Mouse (Mus musculus) left cerebral cortex, postnatal 25 days (tissue): ENCODE data around the gene Gm10638. TPM values are rescaled to one million over a fixed set of nuclear protein-coding genes. Genes with fewer than 3 reads are reported as not detected.

ENCODE experiments used
- DNase-seq, 2 experiments: peaks; one replicate each; pipeline ENCODE4 v3.0.0; 2022; ENCODE audit warnings: low spot score in 2 of 2, mixed read lengths in 1 of 2
- intact Hi-C: fragments of 180-260 bp; cut with DNase I; formaldehyde crosslinking; loops from one replicate; pipeline ENCODE4 v1.15.1; 2025
- total RNA-seq, 2 experiments: library from RNA; stranded (reverse); gene quantifications; 2 replicates each; pipeline ENCODE4 v1.2.3; 2021

Gm10638 gene
- total RNA-seq, 2 experiments from 2014 or later: 3.2 to 3.4 TPM

- no peak for DNase-seq
- intact Hi-C loops: no loop called here
These were observed 10.5 kb upstream of the Gm10638 start for GRCm38 (mm10) chr8:86734954-86735353.

- no peak for DNase-seq
- intact Hi-C loops: no loop called here
These were observed 9.9 kb upstream of the Gm10638 start for GRCm38 (mm10) chr8:86735446-86736111.

- no peak for DNase-seq
- intact Hi-C loops: no loop called here
These were observed 4.6 kb upstream of the Gm10638 start for GRCm38 (mm10) chr8:86740899-86741298.

- DNase-seq: no peak
- intact Hi-C loops: no loop called here
These were observed 3.9 kb upstream of the Gm10638 start for GRCm38 (mm10) chr8:86741627-86742026.

GRCm38 (mm10) chr8:86742605-86743345 lies 2.7 kb upstream of the Gm10638 start:
- intact Hi-C loops: no loop called here
- DNase-seq: no peak

GRCm38 (mm10) chr8:86744313-86745220 lies 932 bp upstream of the Gm10638 start:
- intact Hi-C loops: loop anchor here (5.0 kb wide), 2 partner anchors 138 to 153 kb away; no protein-coding TSS in a partner anchor
- peak in 1 of 2 experiments; percentile 15 for DNase-seq

GRCm38 (mm10) chr8:86745935-86746441 lies 489 bp downstream of the Gm10638 start:
- peak; percentile 94 to 96 for DNase-seq
- intact Hi-C loops: loop anchor here (5.0 kb wide), 2 partner anchors 136 to 151 kb away; no protein-coding TSS in a partner anchor

GRCm38 (mm10) chr8:86746511-86746910 lies 1.0 kb downstream of the Gm10638 start:
- DNase-seq: no peak
- intact Hi-C loops: loop anchor here (5.0 kb wide), 2 partner anchors 136 to 151 kb away; no protein-coding TSS in a partner anchor

GRCm38 (mm10) chr8:86749842-86750241 lies 4.3 kb downstream of the Gm10638 start:
- DNase-seq: no peak
- intact Hi-C loops: loop anchor here (5.0 kb wide), 2 partner anchors 132 to 147 kb away; no protein-coding TSS in a partner anchor

GRCm38 (mm10) chr8:86756948-86757733 lies 11.6 kb downstream of the Gm10638 start:
- intact Hi-C loops: no loop called here
- peak; percentile 34 to 61 for DNase-seq

GRCm38 (mm10) chr8:86758651-86759050 lies 13.2 kb downstream of the Gm10638 start:
- intact Hi-C loops: loop anchor here (1.0 kb wide), 1 partner anchor 11 kb away; no protein-coding TSS in a partner anchor

GRCm38 (mm10) chr8:86759090-86759491 lies 13.6 kb downstream of the Gm10638 start:
- intact Hi-C loops: loop anchor here (1.0 kb wide), 1 partner anchor 12 kb away; no protein-coding TSS in a partner anchor
- no peak for DNase-seq

More at GRCm38 (mm10) chr8:86758651-86759050, 13.2 kb downstream of the Gm10638 start:
- no peak for DNase-seq

GRCm38 (mm10) chr8:86760746-86761145 lies 15.2 kb downstream of the Gm10638 start:
- no peak for DNase-seq
- intact Hi-C loops: no loop called here

- DNase-seq: no peak
- intact Hi-C loops: no loop called here
These were observed 17.3 kb downstream of the Gm10638 start for GRCm38 (mm10) chr8:86762806-86763205.

GRCm38 (mm10) chr8:86765155-86765554 lies 19.7 kb downstream of the Gm10638 start:
- intact Hi-C loops: no loop called here
- DNase-seq: no peak

GRCm38 (mm10) chr8:86765669-86766068 lies 20.2 kb downstream of the Gm10638 start:
- no peak for DNase-seq
- intact Hi-C loops: no loop called here

GRCm38 (mm10) chr8:86766548-86767211 lies 21.2 kb downstream of the Gm10638 start:
- intact Hi-C loops: no loop called here
- DNase-seq: peak in 1 of 2 experiments; percentile 12

- DNase-seq: peak in 1 of 2 experiments; percentile 72
- intact Hi-C loops: no loop called here
These were observed 23.0 kb downstream of the Gm10638 start for GRCm38 (mm10) chr8:86768499-86768898.
